Mouse (Mus musculus) liver, postnatal 0 days (tissue): ENCODE measurements around the gene Tnrc6a.

Experiments
- CTCF ChIP-seq: sonication (generic); IDR thresholded peaks from 2 replicates; pipeline ENCODE4 v1.5.1; 2016; ENCODE audit warnings: antibody characterized with exemption, low read depth
- EP300 ChIP-seq: IDR thresholded peaks from 2 replicates; pipeline ENCODE4 v1.6.1; 2016; ENCODE audit warnings: antibody characterized with exemption, low read depth, mild to moderate bottlenecking

DNA sequence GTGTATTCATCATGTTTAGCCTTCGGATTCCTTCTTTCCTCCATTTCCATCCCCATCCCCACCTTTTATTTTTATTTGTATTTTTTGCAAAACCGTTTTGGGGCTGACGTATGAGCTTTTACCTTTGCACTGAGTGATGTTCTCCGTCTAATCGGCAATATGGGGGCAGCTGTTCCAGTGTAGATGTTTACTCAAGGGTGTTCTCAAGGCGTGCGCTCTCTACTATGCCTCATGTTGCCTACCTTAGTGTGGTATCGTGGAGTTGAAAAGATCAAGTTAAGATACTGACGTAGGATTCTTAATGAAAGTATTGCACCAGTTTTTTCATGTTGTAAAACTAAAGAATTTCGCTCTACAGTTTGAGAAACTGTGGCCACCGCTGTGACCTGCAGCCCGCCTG is 69.5 kb downstream of the Tnrc6a start:
- TF ChIP-seq CTCF = no peak
- TF ChIP-seq EP300 = no peak
